Mouse (Mus musculus): Measurements from ENCODE around the gene Scai.
"Not testable (repeated sequence)": the region's sequence is repeated elsewhere in the genome, so short reads cannot be mapped to it uniquely, and the experiment has no call there.

The Scai gene

GRCm38 (mm10) chr2:39129526-39130326 is 60.8 kb downstream of the Scai start:
- peak; percentile 84 for DNase-seq (ENCODE audit: low spot score)

DNA sequence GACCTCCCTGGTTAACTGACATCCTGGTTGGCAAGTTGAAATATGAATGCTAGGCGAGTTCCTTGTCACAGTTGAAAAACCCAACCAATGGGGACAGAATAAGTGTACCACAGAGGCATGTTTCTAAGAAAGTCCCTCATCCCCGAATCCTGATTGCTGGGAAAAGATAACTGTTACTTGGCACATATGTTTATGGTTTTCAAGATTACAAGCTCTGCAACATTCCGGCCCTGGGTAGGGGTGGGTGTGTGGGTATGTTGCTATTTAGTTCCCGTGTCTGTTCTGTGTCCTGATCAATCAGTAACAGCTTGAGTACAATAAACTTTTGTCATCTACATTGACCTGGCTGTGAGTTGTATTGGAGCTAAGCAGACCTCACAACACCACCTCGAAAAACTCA is 66.4 kb downstream of the Scai start:
- DNase-seq (ENCODE audit: low spot score) = peak; percentile 77

DNA sequence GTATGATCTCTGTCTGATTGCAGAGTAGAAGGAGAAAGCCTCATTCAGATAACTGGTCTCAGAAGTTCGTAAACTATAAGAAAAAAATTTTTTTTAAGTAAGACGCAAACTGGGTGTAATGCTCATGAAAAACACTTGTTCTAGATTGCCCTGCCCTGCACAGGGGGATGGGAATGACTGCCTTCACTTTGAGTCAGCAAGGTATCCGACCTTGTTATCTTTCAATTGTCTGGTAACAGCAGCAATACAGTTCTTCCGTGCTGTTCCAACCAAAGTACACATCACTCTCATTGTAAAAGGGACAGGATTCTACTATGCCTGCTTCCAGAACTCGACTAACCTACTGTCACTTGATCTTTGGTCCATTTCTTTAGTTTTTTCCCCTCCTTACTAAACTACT is 69.4 kb downstream of the Scai start:
- no peak for DNase-seq (ENCODE audit: low spot score)

GRCm38 (mm10) chr2:39116583-39116982 is 74.0 kb downstream of the Scai start:
- DNase-seq (ENCODE audit: low spot score) = no peak

DNA sequence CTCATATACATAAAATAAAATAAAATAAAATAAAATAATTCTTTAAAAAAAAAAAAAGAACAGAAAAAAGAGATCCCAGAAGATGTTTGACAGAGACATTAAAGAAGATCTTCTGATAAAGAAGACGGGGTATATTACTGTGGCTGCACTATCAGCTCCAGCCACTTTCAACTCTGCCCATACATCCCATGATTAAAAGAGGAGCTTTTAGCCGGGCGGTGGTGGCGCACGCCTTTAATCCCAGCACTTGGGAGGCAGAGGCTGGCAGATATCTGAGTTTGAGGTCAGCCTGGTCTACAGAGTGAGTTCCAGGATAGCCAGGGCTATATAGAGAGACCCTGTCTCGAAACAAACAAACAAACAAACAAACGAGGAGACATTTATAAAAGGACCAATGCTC is 76.4 kb downstream of the Scai start:
- DNase-seq (ENCODE audit: low spot score) = no peak

DNA sequence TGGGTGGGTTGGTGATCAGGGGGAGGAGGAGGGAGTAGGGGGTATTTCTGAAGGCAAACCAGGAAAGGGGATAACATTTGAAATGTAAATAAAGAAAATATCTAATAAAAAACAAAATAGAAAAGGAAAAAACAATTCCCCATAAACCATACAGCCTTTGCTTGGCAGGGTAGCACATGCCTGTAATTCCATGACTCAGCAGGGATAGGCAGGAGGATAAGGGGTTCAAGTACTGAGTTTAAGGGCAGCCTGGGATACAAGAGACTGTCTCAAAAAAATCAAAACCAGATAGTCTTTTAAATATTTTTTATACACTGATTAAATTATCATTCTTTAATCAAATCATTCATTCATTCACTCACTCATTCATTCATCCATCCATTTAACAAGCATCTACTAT is 80.0 kb downstream of the Scai start:
- DNase-seq (ENCODE audit: low spot score) = no peak

- not testable (repeated sequence) for DNase-seq (ENCODE audit: low spot score)
Observed at GRCm38 (mm10) chr2:39109712-39110111, 80.8 kb downstream of the Scai start.

DNA sequence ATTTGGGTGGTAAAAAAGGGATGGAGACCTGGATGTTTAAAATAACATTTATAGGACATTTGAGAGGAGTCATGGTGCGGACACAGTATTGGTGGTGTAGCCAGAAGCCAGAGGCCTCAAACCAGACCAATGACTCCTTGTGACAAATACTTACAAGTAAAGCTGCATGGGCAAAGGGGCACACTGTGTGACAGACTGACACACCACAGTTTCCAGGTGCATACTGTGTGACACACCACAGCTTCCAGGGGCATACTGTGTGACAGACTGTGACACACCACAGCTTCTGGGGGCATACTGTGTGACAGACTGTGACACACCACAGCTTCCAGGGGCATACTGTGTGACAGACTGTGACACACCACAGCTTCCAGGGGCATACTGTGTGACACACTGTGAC is 90.6 kb downstream of the Scai start:
- DNase-seq (ENCODE audit: low spot score) = not testable (repeated sequence)

DNA sequence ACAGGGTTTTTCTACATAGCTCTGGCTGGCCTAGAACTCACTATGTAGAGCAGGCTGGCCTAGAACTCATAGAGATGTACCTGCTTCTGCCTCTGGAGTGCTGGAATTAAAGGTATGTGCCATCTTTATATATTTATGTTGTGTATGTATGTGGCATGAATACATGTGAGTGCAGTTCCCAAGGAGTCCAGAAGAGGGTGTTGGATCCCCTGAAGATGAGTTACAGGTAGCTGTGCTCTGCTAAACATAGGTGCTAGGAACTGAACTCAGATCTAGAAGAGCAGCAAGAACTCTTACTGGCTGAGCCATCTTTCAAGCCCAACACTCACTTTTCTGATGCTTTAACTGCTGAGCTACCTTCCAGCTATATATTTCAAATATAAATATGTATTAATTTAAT is 92.5 kb downstream of the Scai start:
- DNase-seq (ENCODE audit: low spot score) = peak; percentile 52

DNA sequence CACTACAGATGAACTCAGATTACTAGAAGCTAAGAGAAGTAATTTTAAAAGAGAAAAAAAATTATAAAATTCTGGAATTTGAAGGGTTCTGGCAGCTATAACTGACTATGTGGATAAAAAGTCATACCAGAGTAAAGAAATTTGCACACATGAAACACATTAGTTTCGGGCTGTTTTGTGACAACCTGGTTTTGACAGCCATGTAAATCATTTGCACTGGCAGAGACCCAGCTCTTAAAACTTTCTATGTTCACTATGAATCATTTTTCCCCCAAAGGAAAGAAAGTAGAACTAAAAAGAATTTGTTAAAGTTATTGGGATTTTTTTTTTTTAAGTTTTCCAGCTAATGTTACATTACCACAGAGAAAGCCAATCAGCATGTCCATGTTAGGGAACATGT is 98.6 kb downstream of the Scai start:
- no peak for DNase-seq (ENCODE audit: low spot score)

DNA sequence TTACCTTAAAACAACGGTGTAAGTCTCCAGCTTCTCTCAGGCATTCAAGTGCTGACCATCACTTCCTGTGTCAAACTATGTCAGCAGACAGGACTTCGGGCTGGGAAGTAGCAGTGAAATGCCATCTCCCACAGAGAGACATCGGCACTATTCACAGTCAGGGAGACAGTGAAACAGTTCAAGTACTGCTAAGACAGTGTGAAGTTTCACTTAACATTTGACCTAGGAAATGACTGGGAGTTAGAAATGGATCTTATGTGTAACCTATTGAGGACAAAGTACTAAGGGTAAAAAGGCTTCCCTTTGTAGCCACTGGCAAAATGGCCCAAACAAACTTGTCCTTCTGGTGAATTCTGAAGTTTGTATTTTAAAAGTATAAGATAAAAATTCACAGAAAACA is 107.8 kb downstream of the Scai start:
- DNase-seq (ENCODE audit: low spot score) = no peak

DNA sequence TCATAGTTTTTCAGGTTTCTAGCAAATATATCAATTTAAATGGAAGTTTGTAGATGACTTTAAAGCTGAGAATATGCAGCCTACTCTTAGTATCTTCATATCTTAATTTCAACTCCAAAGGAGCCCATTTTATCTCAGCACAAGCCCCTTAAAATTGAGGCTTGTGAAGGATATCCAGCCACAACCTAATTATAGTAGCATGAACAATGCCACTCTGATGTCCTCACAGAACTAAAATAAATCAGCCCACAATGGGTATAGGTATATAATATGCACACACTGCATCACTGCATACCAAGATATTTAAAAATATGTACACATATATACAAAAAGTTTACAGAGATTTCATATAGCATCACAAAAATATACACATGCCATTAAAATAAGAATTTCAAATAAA is 119.9 kb downstream of the Scai start:
- no peak for DNase-seq (ENCODE audit: low spot score)

DNA sequence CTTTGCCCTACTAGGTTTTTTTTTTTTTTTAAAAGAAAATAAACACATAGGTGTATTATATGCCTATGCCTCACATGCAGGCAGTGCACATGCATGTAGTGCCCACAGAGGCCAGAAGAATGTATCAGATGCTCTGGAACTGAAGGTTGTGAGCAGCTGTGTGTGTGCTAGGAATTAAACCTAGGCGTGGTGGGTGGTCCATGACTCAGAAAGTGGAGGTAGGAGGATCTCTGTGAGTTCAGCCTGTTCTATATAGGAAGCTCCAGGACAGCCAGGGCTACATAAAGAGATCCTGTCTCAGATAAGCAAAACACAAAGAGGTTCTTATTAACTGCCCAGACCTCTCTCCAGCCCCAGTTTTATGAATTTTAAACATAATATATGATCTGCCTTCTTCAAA is 121.4 kb downstream of the Scai start:
- DNase-seq (ENCODE audit: low spot score) = no peak

DNA sequence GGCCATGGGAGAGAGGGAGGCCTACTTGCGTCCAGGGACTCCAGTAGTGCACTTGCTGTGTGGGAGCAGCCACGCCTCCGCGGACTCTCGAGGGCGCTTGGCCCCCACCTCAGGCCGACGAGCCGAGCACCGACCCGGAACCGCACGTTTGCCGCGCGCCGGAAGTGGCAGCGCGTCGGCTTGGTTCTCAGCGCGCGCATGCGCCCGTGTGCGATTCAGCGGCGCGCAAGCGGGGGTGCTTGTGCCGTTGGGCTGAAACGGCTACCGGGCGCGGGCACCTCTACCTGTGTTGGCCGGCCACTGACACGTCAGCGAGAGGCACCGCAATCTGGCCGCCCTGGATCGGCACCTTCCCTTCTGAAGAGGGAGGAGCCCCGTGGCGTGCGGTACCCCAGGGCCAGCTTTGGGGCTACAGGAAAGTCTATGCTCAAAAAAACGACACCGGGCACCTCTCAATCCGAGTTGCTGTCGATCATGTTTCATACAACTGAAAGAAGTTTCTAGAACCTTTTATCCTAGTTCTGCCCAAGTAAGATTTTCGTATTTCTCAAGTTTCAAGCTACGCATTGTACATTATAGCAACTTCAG is 125.0 kb downstream of the Scai start, which contains the start of gene Golga1:
Gene Golga1 (minus strand): TSS at position 142 of the 588 bp plus-strand sequence.
- DNase-seq (ENCODE audit: low spot score) = peak; percentile 88

DNA sequence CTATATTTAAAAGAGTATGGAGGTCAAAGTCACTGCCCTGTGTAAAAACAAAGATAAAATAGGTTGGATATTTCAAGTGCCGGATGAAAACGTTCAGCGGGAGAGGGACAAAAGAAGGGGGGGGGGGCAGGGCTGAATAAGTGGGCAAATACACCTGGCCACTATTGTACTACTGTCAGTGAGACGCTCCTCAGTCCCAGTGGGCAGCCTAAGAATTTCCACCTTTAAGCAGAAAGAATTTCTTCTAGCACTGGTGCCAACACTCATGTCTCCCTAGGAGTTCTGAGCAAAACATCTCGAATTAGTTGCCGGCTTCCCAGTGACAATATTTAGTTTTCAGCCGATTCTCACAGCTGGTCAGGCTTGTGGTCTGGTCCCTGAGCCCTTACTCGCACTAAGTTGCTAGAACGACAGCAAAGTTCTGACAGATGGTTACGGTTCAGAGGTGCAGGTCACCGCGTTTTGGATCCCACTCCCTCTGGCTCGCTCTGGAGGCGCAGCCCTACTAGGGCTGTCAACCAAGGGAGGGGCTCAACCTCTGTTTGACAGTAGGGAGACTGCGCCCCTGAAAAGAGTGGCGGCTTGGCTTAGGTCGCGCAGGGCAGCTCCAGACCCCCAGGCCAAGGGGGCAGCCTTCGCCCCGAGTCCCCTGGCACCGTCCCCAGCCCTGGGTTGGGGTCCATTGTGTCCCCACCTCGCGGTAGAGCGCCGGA is 125.7 kb downstream of the Scai start:
- peak; percentile 42 for DNase-seq (ENCODE audit: low spot score)

DNA sequence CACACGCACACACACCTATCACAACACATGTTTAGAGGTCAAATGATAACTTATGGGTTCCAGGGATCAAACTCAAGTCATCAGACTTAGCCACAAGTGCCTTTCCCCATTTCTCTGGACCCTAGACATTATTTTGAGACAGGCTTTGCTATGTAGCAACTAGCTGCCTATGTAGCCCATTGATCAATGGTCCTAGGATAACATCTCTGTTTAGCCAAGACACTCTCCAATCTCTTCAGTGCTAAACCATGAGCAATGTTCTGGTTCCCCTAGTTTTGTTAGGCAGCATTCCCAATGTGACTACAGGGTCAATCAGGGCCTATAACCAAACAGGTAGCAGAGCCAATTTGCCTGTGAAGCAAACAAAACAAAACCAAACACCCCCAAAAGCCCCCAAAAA is 142.0 kb downstream of the Scai start:
- DNase-seq (ENCODE audit: low spot score) = no peak

DNA sequence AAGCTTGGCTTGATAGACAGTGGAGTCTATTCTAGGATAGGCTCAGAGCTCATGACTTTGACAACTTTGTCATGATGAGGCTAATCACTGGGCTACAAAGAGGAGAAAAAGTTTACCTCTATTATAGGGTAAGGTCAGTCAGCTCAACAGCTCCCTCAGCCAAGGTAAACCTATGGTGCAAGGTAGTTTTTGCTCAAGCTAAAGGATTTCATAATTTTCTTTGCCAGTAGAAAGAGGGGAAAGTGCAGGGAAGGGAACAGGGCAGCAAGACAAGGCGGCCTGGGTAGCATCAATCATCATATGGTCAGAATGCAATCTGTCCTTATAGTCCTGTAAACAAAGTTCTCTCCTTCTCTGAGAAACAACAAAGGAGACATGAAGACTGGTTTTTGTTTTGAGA is 150.3 kb downstream of the Scai start:
- no peak for DNase-seq (ENCODE audit: low spot score)

DNA sequence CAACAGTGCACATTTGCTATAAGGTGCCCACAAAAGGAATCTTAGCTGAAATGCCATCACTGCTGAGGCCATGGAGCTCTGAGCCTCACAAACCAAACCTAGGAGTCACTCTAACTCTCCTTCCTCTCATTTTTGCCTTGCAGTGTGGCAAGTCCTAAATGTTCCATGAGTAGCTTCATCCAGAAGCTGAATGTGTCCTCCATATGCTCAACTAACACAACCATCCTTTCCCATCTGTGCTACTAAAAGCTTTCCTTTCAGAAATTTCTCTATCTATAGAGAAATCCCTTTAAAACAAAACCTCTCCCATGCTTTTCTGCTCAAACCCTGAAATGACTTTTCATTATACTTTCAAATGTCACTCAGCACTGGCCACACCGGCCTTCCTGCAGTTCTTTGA is 158.9 kb downstream of the Scai start:
- no peak for DNase-seq (ENCODE audit: low spot score)

GRCm38 (mm10) chr2:39020004-39020403 is 170.5 kb downstream of the Scai start:
- no peak for DNase-seq (ENCODE audit: low spot score)

DNA sequence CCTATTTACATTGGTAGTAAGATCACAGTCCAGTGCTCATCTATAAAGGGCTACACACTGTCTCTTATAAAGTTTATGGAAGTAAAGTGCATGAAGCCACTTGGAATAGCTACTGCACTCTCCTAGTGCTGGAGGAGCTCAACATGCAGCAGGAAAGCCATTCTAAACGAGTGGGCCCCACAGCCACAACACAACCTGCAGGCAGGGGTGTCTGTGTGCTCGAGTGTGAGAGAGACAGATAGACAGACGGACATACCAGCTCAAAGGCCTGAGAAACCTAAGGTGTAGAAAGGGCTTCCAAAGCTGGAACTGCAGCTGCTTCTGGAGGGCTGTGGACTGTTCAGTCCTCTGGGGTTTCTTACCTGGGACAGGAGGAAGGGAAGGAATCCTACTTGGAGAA is 174.0 kb downstream of the Scai start:
- DNase-seq (ENCODE audit: low spot score) = no peak
